Mouse (Mus musculus) macrophage (primary cell): ENCODE results near the gene Brd4. TPM values are rescaled to one million over a fixed set of nuclear protein-coding genes. Genes with fewer than 3 reads are reported as not detected.

Source experiments
- H3K27ac ChIP-seq: fragments of 350-480 bp; formaldehyde crosslinking; 2 replicates; pipeline ENCODE4 v1.9.0; 2021
- H3K36me3 ChIP-seq: fragments of 350-480 bp; formaldehyde crosslinking; 2 replicates; pipeline ENCODE4 v1.9.0; 2021; ENCODE audit errors: inconsistent target
- H3K4me3 ChIP-seq: fragments of 350-480 bp; formaldehyde crosslinking; 2 replicates; pipeline ENCODE4 v1.9.0; 2021; ENCODE audit errors: inconsistent target
- H3K79me2 ChIP-seq: fragments of 350-480 bp; formaldehyde crosslinking; 2 replicates; pipeline ENCODE4 v1.9.0; 2021; ENCODE audit errors: inconsistent target
- WGBS: methylation state at CpG from one replicate; pipeline ENCODE4 v1.1.7; 2026; ENCODE audit warnings: inconsistent platforms; ENCODE audit not compliant: missing documents; 5-methylcytosine and 5-hydroxymethylcytosine counted together
- polyA plus RNA-seq: library from polyadenylated mRNA; stranded (reverse); fragments of 250-400 nt; gene quantifications from 3 replicates; pipeline ENCODE4 v1.2.4, GENCODE M21; 2018; ENCODE audit warnings: inconsistent platforms

Brd4 gene
- polyA plus RNA-seq, 1 experiment from 2014 or later, result 129 TPM

DNA sequence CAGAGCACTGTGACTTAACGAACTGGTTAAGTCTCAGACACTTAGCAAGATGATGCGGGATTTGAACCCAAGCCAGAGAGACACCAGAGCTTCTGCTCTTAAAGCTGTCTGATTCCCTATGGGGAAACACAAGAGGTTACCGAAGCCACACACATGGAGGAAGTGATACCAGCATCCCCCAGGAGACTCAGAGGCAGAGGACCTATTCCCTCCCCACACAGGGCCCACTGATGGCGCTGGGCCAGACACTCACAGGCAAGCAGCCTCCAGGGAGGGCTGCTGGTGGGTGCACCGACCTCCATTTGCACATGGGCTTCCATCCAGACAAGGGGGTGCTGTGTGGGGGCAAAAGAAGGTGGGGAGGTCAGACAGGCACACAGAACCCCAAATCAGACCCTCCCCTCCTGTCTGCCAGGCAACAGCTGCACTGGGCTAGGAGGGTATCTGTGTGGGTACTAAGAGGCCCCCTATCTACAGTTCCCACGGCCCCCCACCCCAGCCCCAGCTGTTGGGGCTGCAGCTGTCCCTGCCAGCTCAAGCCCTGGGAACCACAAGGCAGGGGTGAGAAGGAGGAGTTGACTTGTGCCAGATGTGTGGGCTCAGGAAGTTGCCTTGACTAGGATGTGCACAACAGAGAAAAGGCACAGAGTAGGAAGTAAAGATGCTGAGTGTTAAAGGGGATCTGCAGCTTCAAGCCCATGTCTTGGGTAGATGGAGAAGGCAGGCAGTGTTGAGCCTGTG, 120.4 kb downstream of the Brd4 start:
- Histone ChIP-seq H3K79me2 (no peaks in the 10 kb centered on the region), H3K4me3 (no peak overlapping the region), H3K27ac (no peak overlapping the region), H3K36me3 (no peaks in the 10 kb centered on the region)
- 20% methylated on average over 5 of the region's 6 CpGs for WGBS

DNA sequence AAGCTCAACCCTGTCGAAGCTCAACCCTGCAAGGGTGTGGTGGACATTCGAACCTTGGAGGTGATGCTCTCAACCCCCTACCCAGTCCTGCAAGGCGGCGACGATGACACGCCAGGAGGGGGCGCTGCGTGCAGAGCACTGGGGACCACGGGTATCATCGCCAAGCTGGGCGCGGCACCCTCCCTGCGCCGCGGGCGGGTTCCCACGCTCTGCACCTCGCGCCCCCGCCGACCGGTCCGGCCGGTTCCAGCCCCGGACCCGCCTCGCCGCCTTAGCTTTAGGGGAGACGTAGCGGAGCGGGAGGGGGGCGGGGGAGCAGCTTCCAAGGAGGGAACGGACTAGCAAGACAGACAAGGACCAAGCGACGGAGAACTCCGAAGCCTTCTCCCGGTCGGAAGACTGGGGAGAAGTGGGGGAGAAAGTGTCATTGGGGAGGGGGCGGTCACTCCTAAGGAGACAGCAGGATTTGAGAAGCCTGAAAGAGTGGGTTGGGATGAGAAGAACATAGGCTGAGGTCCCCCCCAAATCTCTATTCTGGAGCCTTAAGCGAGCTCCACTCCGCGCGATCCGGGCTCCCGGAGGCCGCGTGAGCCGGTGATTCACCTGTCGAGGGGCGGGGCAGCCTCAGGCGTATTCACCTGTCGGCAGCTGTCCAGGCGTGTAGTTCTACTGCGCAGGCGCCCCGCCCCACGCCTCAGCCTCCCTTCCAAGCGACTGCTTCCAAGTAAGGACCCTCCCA, 122.2 kb downstream of the Brd4 start:
- Histone ChIP-seq H3K36me3 (no peaks in the 10 kb centered on the region), H3K79me2 (no peaks in the 10 kb centered on the region), H3K27ac (no peak overlapping the region), H3K4me3 (no peak overlapping the region)
- 10% methylated on average over 52 of the region's 58 CpGs for WGBS

DNA sequence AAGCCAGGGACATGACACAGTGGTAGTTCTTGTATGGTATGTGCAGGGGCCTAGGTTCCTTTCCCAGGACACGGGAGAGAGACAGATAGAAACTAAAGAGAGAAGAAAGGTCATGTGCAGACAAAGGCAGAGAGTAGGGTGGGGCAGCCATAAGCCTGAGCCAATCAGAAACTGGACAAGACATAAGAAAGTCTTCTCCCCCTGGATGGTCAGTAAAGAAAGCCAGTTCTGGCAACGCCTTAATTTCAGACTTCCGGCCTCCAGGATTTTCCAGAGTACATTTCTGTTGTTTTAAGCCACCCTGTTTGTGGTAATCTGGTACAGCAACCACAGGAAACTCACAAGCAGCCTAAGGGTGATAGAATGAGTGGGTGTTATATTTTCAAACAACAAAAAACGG, 123.6 kb downstream of the Brd4 start:
- Histone ChIP-seq H3K4me3 (no peak overlapping the region), H3K36me3 (no peaks in the 10 kb centered on the region), H3K79me2 (no peaks in the 10 kb centered on the region), H3K27ac (no peak overlapping the region)
- 66% methylated on average over 4 of the region's 4 CpGs for WGBS

DNA sequence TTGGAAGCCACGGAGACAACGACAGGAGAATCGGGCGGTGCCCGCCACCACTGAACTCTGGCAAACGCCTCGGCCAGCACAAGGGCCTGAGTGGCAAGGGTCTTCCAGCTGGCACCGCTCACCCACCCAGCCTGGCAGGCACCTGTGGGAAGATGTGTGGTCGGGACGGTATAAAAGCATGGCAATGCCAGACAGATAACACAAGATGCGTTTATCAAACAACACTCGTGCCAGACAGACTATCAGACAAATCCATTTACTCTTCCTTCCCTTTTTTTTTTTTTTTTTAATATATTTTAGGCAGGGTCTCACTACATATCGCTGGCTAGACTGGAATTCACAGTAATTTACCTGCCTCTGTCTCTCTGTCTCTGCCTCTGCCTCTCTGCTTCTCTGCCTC, 125.7 kb downstream of the Brd4 start:
- no peak overlapping the region for H3K4me3 ChIP-seq
- no peak overlapping the region for H3K27ac ChIP-seq
- 80% methylated on average over 7 of the region's 13 CpGs for WGBS
- H3K79me2 ChIP-seq, result no peaks in the 10 kb centered on the region
- H3K36me3 ChIP-seq, result no peaks in the 10 kb centered on the region

DNA sequence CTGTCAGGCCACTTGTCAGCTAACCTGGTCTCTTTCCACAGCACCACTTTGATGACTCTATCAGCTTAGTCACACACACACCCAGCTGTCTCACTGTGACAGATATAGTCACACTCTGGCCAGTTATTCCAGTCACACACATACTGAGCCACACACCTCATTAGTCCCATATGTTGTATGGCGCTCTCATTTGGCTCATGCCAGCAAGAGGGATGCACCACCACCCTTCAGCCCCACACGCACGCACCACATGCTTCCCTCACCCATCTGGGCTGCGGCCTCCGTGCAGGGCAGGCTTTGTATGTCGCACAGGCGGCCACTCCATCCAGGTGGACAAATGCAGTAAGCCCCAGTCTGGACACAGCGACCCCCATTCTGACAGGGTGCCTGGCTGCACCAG, 137.8 kb downstream of the Brd4 start:
- WGBS, result 96% methylated on average over 8 of the region's 8 CpGs
- no peak overlapping the region for H3K27ac ChIP-seq
- no peaks in the 10 kb centered on the region for H3K36me3 ChIP-seq
- no peak overlapping the region for H3K4me3 ChIP-seq
- H3K79me2 ChIP-seq, result no peaks in the 10 kb centered on the region

Other genes with a start within 250 kb of the Brd4 start
- gene Rrp1b, start 248.6 kb downstream of the Brd4 start, polyA plus RNA-seq, result 4.0 to 12.0 TPM (median 7.3 TPM) in 3 replicates
- gene Hsf2bp, start 248.4 kb downstream of the Brd4 start, polyA plus RNA-seq, result not detected in 3 replicates
- gene Notch3, start 117.9 kb downstream of the Brd4 start, polyA plus RNA-seq, result not detected in 3 replicates
- gene Ephx3, start 95.2 kb downstream of the Brd4 start, polyA plus RNA-seq, result not detected in 3 replicates
- 38.9 to 55.8 TPM (median 43.9 TPM) in 3 replicates for gene Akap8, start 36.5 kb upstream of the Brd4 start, polyA plus RNA-seq
- 20.2 to 41.0 TPM (median 33.8 TPM) in 3 replicates for gene Akap8l, start 65.9 kb upstream of the Brd4 start, polyA plus RNA-seq
- gene Wiz, start 104.7 kb upstream of the Brd4 start, polyA plus RNA-seq, result 15.9 to 20.7 TPM (median 17.5 TPM) in 3 replicates
- 8.2 to 22.5 TPM (median 8.9 TPM) in 3 replicates for gene Rasal3, start 118.9 kb upstream of the Brd4 start, polyA plus RNA-seq
- not detected in 3 replicates for gene Pglyrp2, start 139.4 kb upstream of the Brd4 start, polyA plus RNA-seq
- 0.14 TPM in 1 of 3 replicates, not detected in the others for gene Cyp4f39, start 168.0 kb upstream of the Brd4 start, polyA plus RNA-seq
- 1.8 to 2.3 TPM (median 1.9 TPM) in 3 replicates for gene Cyp4f17, start 221.3 kb upstream of the Brd4 start, polyA plus RNA-seq